Mouse (Mus musculus): Measurements from ENCODE around the gene Tmem123.

DNA sequence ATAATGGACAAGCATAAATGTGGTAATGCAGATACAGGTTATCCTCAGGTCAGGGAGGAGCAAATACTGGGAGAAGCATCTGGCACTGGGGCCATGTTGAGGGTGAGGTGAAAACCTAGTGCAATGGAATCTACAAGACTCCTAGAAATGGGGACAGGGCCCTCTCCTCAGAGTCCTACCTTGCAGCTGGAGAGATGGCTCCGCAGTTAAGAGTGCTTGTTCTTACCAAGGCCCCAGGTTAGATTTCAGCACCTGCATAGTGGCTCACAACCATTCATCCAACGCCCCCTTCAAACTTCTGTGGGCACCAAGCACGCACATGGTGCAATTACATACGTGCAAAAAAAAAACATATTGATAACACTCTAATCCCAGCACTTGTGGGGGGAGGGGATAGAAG lies 15.9 kb downstream of the Tmem123 start:
- TF ChIP-seq CTCF (conservative IDR thresholded peaks at IDR 0.05; ENCODE audit: low read length): no peak
- TF ChIP-seq NANOG (IDR thresholded peaks at IDR 0.05; ENCODE audit: borderline replicate concordance, low read length): no peak
